Comparison of ENCODE assay signal across 26 mouse cellular contexts in the genomic region with DNA sequence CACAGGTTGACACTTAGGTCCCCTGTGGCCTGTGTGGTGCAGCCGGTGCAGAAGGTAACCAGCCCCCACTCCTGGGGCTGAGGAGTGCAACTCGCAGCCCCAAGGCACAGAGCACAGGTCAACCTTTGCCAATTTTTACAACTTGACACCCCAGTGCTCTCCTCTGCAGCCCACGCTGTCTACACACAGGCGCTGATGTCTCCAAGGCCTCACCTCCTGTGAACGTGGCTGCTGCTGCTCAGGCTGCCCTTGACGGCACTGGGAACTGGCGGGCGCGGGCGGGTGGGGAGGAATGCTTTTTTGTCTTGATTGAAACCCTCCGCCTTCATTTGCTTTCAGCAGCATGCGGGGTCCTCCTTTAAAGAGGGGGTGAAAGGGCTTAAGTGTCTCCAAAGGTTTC. TPM values are rescaled to one million over a fixed set of nuclear protein-coding genes. Genes with fewer than 3 reads are reported as not detected.
DNase-seq lines count a peak whose midpoint lies in the region; ATAC-seq and TF ChIP-seq lines count a peak whose summit lies in the region.
"Had no signal": no experiment of that assay in that cellular context is flagged by ENCODE, and none has a peak within 500 bp of the region (broad histone marks: within the 10 kb centered on the region; RNA-seq: fewer than 3 reads in every experiment).

No protein-coding gene starts in this region.

- H3K4me3 ChIP-seq in heart, adult 2 months: no peak overlapping the region
- H3K4me3 ChIP-seq in limb, embryonic 12.5 days (replicated peaks): no peak overlapping the region
- H3K4me3 ChIP-seq in limb, embryonic 10.5 days: no peak overlapping the region
- H3K4me3 ChIP-seq in embryonic facial prominence, embryonic 13.5 days: no peak overlapping the region
- H3K4me3 ChIP-seq: heart, embryonic 13.5 days; hindbrain, embryonic 15.5 days had no signal

- ATAC-seq in limb, embryonic 12.5 days (ENCODE audit: insufficient number of reproducible peaks, insufficient read depth, low FRiP score, low TSS enrichment, low read depth): 0 out of 2 replicates have a peak, but pooled peaks have one; percentile 37
- ATAC-seq in embryonic facial prominence, embryonic 13.5 days (ENCODE audit: insufficient number of reproducible peaks, insufficient read depth, low FRiP score, low TSS enrichment, low read depth): no peak
- ATAC-seq: forebrain, embryonic 14.5 days had no signal

- 60% methylated on average over 12 of the region's 12 CpGs for WGBS in heart, adult 2 months
- 52% methylated on average over 12 of the region's 12 CpGs for WGBS in limb, embryonic 12.5 days
- 74% methylated on average over 12 of the region's 12 CpGs for WGBS in limb, embryonic 10.5 days
- WGBS in embryonic facial prominence, embryonic 13.5 days: 25% methylated on average over 12 of the region's 12 CpGs

- intact Hi-C loops in heart, adult 2 months (cut with DNase I): no loop called here

- H3K79me2 ChIP-seq in heart, adult 2 months (replicated peaks; ENCODE audit: control insufficient read depth, insufficient read depth, low read length): no peaks in the 10 kb centered on the region

- H3K36me3 ChIP-seq in heart, adult 2 months (ENCODE audit: control insufficient read depth, insufficient read depth, low read length): no peaks in the 10 kb centered on the region
- no peaks in the 10 kb centered on the region for H3K36me3 ChIP-seq in limb, embryonic 12.5 days
- H3K36me3 ChIP-seq in limb, embryonic 10.5 days: no peaks in the 10 kb centered on the region
- H3K36me3 ChIP-seq in embryonic facial prominence, embryonic 13.5 days: no peaks in the 10 kb centered on the region
- H3K36me3 ChIP-seq: heart, embryonic 13.5 days; hindbrain, embryonic 15.5 days had no signal

- no peaks in the 10 kb centered on the region for H3K9me3 ChIP-seq in limb, embryonic 12.5 days
- H3K9me3 ChIP-seq in limb, embryonic 10.5 days (replicated peaks): no peaks in the 10 kb centered on the region
- no peaks in the 10 kb centered on the region for H3K9me3 ChIP-seq in embryonic facial prominence, embryonic 13.5 days
- H3K9me3 ChIP-seq: heart, embryonic 13.5 days; hindbrain, embryonic 15.5 days had no signal

- TF ChIP-seq POLR2A in heart, adult 2 months (IDR thresholded peaks at IDR 0.05; ENCODE audit: insufficient read depth, low read depth, low read length): no peak

- TF ChIP-seq CTCF in heart, adult 2 months (IDR thresholded peaks at IDR 0.05): no peak

- H3K27ac ChIP-seq in heart, adult 2 months: no peak overlapping the region
- no peak overlapping the region for H3K27ac ChIP-seq in limb, embryonic 12.5 days
- no peak overlapping the region for H3K27ac ChIP-seq in limb, embryonic 10.5 days
- peak overlapping the region; percentile 80 for H3K27ac ChIP-seq in embryonic facial prominence, embryonic 13.5 days
- H3K27ac ChIP-seq: heart, embryonic 13.5 days; hindbrain, embryonic 15.5 days had no signal

- no peak for TF ChIP-seq EP300 in heart, adult 2 months (IDR thresholded peaks at IDR 0.05; ENCODE audit: insufficient read depth, low read depth, low read length)

- DNase-seq in heart, adult 11 months: peak; percentile 81
- no peak for DNase-seq in heart, adult 2 months
- no peak for DNase-seq in limb, embryonic 10.5 days (ENCODE audit: low spot score)
- DNase-seq in ZHBTc4 (ENCODE audit: low read depth, low spot score): peak; percentile 26
- DNase-seq in adrenal gland, adult 18-20 months (ENCODE audit: low spot score in 2 of 2): no peak
- no peak for DNase-seq in right cerebral cortex, postnatal 25 days
- DNase-seq: adrenal gland, adult 8-10 months; adrenal gland, postnatal 36 days; cerebellum, adult 2 months; cerebellum, postnatal 10 days; embryo, embryonic 11 days; gastrocnemius, postnatal 36 days; heart, adult 18-20 months; heart, postnatal 36 days; kidney, adult 11 months had no signal

- no peaks in the 10 kb centered on the region for H3K4me1 ChIP-seq in heart, adult 2 months (ENCODE audit: control insufficient read depth, insufficient read depth, low read length)
- peaks cover 4% of the 10 kb centered on the region; the same call in 1 of the 2 replicates for H3K4me1 ChIP-seq in limb, embryonic 12.5 days (replicated peaks)
- peaks cover 4% of the 10 kb centered on the region; the same call in 1 of the 2 replicates for H3K4me1 ChIP-seq in limb, embryonic 10.5 days
- peaks cover 18% of the 10 kb centered on the region for H3K4me1 ChIP-seq in embryonic facial prominence, embryonic 13.5 days
- H3K4me1 ChIP-seq: heart, embryonic 13.5 days; hindbrain, embryonic 15.5 days had no signal

- H3K9ac ChIP-seq in heart, adult 2 months (ENCODE audit: low read depth, low read length): no peak overlapping the region
- H3K9ac ChIP-seq in limb, embryonic 12.5 days (replicated peaks): no peak overlapping the region
- H3K9ac ChIP-seq in embryonic facial prominence, embryonic 13.5 days: no peak overlapping the region
- H3K9ac ChIP-seq: heart, embryonic 13.5 days; hindbrain, embryonic 15.5 days had no signal

- H3K27me3 ChIP-seq in heart, adult 2 months (ENCODE audit: control insufficient read depth, insufficient read depth, low read length): no peaks in the 10 kb centered on the region
- H3K27me3 ChIP-seq in limb, embryonic 12.5 days: no peaks in the 10 kb centered on the region
- H3K27me3 ChIP-seq in limb, embryonic 10.5 days (ENCODE audit: low read depth, poor library complexity, severe bottlenecking): no peaks in the 10 kb centered on the region
- peaks cover 17% of the 10 kb centered on the region for H3K27me3 ChIP-seq in embryonic facial prominence, embryonic 13.5 days
- H3K27me3 ChIP-seq: hindbrain, embryonic 15.5 days had no signal

- no peak overlapping the region for H3K4me2 ChIP-seq in limb, embryonic 12.5 days
- peak overlapping the region; percentile 32 for H3K4me2 ChIP-seq in embryonic facial prominence, embryonic 13.5 days
- H3K4me2 ChIP-seq: heart, embryonic 13.5 days; hindbrain, embryonic 15.5 days had no signal

RNA-seq across cellular contexts. Expression of a gene that starts 38.3 kb away (rescaled TPM):
- total RNA-seq in heart, adult 2 months (2021): not detected
- not detected in 2 replicates for polyA plus RNA-seq in heart, adult 2 months (2012; rRNA removed)
- not detected in 2 replicates for polyA plus RNA-seq in limb, embryonic 12.5 days (2016; fragmentation: Nextera tagmentation; extraction: Ambion mirVana)
- polyA plus RNA-seq in limb, embryonic 10.5 days (2016; fragmentation: Nextera tagmentation; extraction: Ambion mirVana): not detected in 2 replicates
- not detected in 2 replicates for polyA plus RNA-seq in embryonic facial prominence, embryonic 13.5 days (2015; fragmentation: Nextera tagmentation; extraction: Ambion mirVana)
- not detected for total RNA-seq in adrenal gland, adult 18-20 months (2021)
- total RNA-seq: adrenal gland, adult 8-10 months; adrenal gland, postnatal 36 days; common myeloid progenitor, adult 5-6 weeks; gastrocnemius, adult 8-10 months; gastrocnemius, postnatal 36 days; heart, adult 18-20 months; heart, postnatal 36 days; MEL had no signal
- polyA plus RNA-seq: C2C12; cerebellum, adult 2 months; heart, embryonic 13.5 days; heart, postnatal 0 days; hindbrain, embryonic 11.5 days had no signal

RNA-seq across cellular contexts. Expression of a gene that starts 52.3 kb away (rescaled TPM):
- total RNA-seq in heart, adult 2 months (2021): not detected
- polyA plus RNA-seq in heart, adult 2 months (2012; rRNA removed): not detected in 2 replicates
- polyA plus RNA-seq in limb, embryonic 12.5 days (2016; fragmentation: Nextera tagmentation; extraction: Ambion mirVana): not detected in 2 replicates
- polyA plus RNA-seq in limb, embryonic 10.5 days (2016; fragmentation: Nextera tagmentation; extraction: Ambion mirVana): not detected in 2 replicates
- not detected in 2 replicates for polyA plus RNA-seq in embryonic facial prominence, embryonic 13.5 days (2015; fragmentation: Nextera tagmentation; extraction: Ambion mirVana)
- not detected for total RNA-seq in adrenal gland, adult 18-20 months (2021)
- total RNA-seq: adrenal gland, adult 8-10 months; adrenal gland, postnatal 36 days; common myeloid progenitor, adult 5-6 weeks; gastrocnemius, adult 8-10 months; gastrocnemius, postnatal 36 days; heart, adult 18-20 months; heart, postnatal 36 days; MEL had no signal
- polyA plus RNA-seq: C2C12; cerebellum, adult 2 months; forebrain, embryonic 14.5 days; heart, embryonic 13.5 days; heart, postnatal 0 days; hindbrain, embryonic 11.5 days; hindbrain, embryonic 15.5 days had no signal

Comparison
In these comparisons a context has a peak if more than half of its experiments do, and no peak if none do; other contexts are left out.
1. DNase-seq: peak in heart, adult 11 months (single experiment) and ZHBTc4 (single experiment); none in heart, adult 2 months (0 of 2), limb, embryonic 10.5 days (single experiment), adrenal gland, adult 18-20 months (0 of 2) and right cerebral cortex, postnatal 25 days (single experiment).